Mouse (Mus musculus) right cerebral cortex, adult 18-20 months (tissue): ENCODE results near the gene Tmem50a.

ENCODE experiments used
- DNase-seq: peaks from one replicate; pipeline ENCODE4 v3.0.0; 2022; ENCODE audit warnings: mixed read lengths

Tmem50a gene

DNA sequence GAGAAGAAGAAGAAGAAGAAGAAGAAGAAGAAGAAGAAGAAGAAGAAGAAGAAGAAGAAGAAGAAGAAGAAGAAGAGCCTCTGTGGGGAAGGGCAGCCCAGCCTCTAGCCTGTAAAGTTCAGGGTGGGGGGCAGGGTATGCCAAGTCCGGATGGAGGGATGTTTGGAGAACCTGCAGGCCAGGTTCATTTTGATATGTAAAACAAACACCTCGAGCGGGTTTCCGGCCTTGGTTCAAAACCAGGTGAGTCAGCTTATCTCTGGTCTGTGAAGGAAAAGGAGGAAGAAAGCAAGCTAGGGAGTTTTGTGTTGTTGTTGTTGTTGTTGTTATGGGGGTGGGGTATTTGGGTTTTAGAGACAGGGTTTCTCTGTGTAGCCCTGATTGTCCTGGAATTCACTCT, 43.3 kb downstream of the Tmem50a start:
- DNase-seq, result no peak

DNA sequence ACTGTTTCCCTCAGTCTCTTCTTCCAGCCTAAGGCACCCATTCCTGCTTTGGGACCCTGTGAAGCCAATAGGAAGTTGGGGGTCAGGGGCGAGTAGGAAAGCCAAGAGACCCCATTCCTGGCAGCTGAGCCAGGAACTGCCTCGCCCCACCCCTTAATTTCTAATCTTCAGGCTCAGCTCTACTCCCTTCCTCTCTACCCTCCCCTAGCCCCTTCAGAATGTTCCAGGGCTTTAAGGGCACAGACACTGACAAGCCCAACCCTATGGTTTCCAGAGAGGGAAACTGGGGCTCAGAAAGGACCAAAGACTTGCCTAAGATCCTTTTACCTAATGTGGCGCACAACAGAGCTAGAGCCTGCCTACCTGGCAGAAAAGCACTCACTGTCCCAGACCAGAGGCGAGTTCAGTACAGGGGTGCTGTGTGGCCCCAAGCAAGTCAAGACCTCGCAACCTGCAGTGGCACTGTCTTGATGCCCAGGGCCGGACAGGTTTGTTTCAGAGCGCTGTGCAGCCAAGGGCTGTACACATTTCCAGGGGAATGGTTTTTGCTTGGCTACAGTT, 44.9 kb downstream of the Tmem50a start:
- DNase-seq, result no peak

DNA sequence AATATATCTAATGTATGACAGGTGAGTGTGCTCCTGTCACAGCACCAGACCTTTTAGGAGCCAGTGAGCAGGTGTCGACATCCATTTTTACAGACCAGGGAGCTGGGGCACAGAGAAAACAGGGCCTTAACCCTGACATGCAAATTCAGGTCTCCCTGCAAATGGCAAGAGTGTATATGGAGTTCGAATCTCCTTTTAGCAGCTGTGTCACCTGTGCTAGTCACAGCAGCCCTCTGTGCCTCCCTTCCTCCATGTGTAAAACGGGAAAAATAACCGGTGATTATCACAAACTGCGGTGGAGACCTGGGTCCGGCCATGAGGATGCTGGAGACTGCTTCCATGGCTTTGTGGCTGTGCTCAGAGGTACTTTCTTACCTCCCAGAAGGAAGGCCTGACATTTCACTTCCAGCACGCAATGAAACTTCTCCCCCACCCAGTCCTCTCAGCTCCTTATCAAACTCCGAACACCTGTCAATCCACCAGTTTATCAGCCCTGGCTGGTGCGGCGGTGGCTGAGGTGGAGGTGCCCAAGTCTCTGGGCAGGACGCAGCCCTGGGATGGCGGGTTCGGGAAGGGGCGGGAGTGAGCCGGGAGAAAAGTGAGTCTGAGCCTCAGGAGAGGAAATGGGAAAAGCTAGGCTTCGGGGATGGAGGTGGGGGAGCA, 45.6 kb downstream of the Tmem50a start:
- no peak for DNase-seq

DNA sequence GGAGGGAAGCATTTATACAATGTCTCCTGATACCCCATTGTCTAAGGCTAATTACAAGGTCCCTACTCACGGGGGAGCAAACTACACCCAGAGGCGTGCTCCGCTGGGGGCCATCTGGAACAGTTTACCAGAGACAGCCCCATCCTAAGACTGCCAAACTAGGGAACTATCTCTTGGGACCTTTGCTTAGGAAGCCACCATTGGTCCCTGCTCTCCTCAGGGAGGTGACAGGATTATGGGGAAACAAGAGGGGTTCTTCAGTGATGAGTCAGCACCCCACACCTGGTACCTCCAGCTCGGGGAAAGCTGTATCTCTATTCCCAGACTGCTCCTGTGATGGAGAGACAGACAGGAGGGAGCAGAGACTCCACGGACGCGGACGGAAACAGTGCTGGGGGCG, 46.3 kb downstream of the Tmem50a start:
- DNase-seq, result no peak

DNA sequence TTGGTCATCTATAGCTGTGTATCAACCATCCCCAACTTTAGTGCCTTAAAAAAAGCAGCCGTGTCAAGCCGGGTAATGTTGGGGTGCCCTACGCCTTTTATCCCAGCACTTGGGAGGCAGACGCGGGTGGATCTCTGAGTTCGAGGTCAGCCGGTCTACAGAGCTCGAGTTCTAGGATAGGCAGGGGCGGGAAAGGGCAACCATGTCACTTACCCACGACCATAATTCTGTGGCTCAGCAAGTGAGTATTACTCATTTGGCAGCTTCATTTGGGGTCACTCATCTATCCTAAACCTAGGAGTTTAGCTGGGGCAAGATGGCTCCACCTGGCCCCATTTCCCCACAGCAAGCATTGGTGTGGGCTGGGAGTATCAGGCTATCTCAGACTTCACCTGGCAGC, 46.8 kb downstream of the Tmem50a start:
- no peak for DNase-seq

DNA sequence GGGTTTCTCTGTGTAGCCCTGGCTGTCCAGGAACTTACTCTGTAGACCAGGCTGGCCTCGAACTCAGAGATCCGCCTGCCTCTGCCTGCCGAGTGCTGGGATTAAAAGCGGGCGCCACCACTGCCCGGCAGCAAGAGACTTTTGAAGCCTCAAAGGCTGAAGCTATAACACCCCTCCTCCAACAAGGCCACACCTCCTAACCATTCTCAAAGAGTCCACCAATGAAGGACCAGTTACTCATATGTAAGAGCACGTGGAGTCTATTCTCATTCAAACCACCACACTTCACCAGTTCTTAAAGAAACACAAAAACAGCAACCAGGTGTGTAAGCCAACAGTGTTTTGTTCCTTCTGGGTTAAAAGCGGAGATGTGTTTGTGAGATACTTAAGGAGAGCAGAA, 47.2 kb downstream of the Tmem50a start:
- no peak for DNase-seq

DNA sequence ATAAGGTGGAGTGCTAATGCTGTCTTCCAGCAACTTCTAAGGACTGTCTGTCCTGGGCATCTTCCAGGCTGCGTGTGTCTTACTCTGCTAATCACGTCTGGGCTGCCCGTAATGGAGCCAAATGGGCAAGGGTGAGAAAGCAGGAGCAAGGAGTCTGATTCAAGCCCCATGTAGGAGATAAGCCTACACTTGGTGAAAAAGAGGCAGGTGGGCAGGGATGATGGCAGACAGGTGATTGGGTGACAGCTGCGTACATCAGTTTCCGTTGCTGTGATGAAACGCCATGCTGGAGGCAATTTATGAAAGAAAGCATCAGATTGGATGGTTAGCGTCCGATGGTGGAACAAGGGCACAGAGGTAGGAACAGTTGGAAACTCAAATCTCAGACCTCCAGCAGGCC, 47.6 kb downstream of the Tmem50a start:
- no peak for DNase-seq

DNA sequence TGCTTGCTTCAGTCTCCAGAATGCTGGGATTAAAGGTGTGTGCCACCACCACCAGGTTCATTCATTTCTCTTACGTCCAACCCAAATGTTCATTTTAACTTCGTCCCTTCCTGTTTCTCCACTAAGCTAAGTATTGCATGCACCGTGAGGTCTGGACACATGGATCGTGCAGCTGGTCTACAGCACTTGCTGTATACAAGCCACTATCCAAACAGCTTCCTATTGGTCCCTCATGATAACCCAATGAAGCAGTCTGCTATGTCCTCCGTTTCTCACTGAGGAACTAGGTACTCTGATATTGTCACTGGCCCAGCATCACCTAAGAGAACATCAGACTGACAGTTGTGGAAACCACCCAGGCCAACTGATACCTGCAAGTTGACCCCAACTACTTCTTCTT, 49.0 kb downstream of the Tmem50a start:
- DNase-seq, result no peak

DNA sequence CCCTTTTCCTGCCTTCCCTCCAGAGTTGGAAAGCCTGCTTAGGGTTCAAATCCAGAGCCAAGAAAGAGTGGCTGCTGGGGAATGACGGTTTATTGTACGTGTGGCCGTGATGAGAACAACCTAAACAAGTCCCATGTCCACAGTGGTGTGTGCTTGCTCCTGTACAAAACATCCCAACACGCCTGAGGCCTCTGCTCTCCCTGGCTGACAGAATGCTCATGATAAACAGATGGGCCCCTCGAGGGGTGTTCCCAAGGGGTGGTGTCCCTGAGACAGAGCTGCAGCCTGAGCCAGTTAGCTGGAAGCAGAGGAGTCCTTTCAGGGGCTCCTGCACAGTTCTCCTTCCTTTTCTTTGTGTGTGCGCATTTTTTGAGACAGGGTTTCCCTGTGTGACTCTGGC, 49.5 kb downstream of the Tmem50a start:
- DNase-seq, result no peak

DNA sequence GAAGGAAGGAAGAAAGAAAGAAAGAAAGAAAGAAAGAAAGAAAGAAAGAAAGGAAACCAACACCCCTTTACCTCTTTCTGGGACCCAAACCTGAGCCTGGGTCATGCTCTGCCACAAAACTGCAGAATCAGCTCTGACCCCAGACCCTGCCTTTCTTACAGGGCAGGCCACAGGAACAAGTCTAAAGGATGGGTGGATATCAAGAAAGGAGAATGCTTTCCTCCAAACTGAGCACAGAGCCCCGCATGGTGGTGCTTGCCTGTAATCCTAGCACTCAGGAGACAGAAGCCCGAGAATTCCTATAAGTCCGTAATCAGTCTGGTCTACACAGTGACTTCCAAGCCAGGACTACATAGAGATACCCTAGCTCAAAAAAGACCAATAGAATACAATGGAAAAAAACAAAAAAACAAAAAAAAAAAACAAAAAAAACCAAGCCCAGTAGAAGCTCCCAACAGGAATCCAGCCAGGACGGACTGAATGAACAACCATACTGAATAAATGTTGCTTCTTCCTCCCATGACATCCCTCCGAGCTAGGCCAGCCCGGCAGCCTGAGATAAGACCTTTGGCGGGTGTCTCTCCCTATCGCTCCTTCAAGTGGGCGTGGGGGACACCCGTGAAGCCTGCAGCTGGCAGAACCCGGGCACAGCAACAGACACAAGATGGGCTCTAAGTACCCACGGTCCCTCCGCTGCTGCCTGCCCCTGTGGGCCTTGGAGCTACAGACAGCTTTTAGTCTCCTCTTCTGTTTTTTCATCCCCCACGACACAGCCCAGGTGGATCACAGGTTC, 50.7 kb downstream of the Tmem50a start, which contains the start of gene Rhd:
Gene Rhd (plus strand): TSS at position 600 of the 793 bp plus-strand sequence.
- DNase-seq, result no peak

DNA sequence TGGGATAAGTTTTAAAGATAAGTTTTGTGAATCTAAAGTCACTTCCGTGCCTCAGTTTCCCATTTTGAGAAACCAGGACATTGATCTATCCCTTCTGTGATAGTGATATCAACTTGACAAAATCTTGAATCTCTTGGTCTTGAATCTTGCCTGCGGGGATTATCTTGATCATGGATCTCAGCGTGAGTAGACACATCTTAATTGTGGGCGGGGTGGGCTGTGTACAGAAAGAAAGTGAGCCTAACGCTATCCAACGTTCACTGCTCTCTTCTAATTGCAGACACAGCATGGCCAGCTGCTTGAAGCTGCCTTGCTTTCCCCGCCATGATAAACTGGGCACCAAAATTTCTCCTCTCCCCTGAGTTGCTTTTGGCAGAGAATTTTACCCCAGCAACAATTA, 51.8 kb downstream of the Tmem50a start:
- no peak for DNase-seq

DNA sequence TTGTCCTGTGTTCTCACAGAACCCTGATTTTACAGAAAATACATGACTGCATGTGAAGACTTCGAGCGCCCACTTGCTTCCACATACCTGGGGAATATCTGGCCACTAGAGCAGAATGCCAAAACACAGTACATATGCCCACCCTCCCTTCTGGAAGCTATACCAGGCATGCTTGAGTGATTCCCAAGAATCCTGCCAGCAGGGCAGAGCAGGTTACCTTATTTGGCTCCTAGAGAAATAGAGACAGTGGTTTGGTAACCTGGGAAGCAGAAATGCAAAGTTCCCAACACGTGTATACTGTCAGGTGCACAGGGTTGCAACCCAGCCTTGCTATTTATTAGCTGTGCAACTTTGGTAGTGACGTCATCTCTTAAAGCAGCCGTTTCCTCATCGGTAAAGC, 52.9 kb downstream of the Tmem50a start:
- no peak for DNase-seq

DNA sequence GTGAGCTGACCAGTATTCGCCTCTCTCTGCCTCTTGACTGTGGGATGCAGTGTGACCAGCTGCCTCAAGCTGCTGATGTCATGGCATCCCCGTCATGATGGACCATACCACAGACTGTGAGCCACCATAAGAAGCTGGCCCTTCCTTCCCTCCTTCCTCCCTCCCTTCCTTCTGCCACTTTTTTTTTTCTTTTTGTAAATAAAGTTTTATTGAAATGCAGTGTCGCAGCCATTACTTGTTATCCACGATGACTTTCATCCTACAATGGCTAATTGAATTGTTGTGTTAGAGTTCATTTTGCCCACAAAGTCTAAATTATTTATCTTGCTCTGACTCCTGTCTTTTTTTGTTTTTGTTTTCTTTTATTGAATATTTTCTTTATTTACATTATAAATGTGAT, 56.3 kb downstream of the Tmem50a start:
- no peak for DNase-seq

DNA sequence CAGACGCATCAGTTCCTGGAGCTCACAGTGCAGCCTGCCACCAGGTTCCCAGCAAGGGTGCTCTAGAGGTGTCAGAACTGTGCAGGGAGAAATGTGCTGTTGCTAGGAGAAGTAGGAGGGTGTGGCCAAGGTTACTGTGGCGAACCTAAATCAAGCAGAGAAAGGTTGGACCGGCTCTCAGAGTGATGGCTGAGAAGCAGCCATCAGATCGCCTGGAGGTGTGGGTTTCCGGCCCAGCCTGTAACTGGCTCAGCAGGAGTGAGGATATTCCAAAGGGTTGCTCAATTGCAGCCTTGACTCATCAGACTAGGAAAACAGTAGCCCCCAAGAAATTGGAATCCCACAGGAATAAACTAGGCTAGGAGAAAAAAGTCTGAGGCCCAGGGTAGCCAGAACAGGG, 58.3 kb downstream of the Tmem50a start:
- no peak for DNase-seq

DNA sequence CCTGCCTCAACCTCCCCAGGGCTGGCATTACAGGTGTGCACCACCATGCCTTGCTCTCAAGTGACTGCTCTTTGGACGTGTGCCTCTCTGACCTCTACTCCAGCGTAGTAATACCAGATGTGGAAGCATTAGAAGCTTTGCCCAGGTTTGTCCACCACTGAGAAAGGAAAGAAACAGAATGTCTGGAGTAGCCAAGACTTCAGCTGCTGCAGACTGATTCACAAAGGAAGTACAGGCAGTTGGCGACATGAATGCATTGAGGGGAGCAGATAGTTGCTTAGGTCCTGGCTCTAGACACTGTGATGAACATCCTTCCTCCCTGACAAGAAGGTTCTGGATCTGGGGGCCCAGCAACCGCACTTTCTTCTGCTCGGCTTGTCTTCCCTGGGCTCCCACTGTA, 58.8 kb downstream of the Tmem50a start:
- no peak for DNase-seq

DNA sequence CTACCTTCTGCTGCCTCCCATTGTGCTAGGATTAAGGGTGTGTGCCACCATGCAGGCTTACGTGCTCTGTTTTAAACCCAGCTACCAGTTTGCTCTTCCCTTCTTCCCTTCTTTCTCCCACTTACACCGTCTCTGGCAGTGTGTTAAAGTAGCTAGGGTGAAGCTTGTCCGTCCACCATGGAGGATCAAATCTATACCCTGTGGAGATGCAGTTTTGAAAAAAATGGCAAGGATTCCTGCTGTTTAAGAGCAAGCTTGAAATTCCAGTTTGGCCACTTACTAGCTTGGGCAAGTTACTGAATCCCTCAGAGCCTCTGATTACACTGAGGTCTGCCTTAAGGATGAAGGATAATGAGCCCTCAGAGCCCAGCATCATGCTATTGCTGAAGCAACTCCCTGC, 59.5 kb downstream of the Tmem50a start:
- DNase-seq, result no peak

DNA sequence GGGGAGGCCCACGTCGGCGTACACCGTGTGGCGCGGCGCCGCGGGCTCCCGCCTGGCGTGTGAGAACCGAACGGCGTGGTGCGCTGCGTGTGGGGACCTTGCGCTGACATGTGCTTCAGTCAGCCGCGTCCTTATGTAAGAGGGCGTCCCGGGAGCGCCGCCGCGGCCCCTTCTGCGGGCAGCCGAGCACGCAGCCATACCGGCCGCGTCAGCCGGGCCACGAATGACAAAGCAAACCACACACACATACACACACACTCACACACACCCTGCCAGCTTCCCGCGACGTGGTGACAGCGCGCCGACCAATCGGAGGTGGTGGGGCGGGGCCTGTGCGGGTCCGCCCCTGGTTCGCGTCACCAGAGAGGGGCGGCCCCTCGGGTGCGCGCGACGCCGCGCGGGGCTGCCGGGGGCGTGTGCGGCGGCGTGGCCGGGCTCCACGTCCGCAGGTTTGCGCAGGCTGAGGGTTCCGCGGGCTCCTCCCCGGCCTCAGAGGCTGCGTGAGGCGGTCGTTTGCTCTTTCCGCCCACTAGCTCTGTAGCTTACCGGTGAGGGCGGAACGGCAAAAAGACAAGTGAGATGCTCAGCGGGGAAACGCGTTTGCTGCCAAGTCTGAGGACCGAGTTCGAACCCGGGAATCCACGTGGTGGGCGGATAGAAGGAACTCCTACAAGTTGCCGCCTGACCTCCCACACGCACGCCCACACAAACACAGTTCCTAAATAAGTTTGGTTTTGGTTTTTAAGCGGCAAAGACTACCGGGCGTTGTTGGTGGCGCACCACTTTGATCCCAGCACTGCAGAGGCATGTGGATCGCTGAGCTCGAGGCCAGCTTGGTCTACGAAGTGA, 61.0 kb downstream of the Tmem50a start:
- peak; percentile 96 for DNase-seq

DNA sequence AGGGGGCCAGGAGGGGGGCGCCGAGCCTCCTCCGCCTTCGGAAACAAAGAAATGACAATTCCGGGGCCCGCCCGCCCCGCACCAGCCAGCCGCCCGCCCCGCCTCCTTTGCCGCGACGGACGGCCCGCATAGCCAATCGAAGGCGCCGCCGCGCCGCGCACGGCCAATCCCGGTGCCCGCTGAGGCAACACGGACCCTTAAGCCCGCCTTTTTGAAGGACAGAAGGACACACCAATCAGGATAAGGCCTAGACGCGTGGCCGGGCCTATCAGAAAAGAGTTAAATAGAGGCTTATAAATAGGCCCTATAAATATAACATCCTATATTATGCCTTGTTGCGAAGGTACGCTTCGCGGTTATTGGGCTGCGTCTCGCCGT, 61.6 kb downstream of the Tmem50a start, which contains the start of gene Maco1:
Gene Maco1 (minus strand): TSS at position 87 of the 378 bp plus-strand sequence.
- DNase-seq, result peak; percentile 99

DNA sequence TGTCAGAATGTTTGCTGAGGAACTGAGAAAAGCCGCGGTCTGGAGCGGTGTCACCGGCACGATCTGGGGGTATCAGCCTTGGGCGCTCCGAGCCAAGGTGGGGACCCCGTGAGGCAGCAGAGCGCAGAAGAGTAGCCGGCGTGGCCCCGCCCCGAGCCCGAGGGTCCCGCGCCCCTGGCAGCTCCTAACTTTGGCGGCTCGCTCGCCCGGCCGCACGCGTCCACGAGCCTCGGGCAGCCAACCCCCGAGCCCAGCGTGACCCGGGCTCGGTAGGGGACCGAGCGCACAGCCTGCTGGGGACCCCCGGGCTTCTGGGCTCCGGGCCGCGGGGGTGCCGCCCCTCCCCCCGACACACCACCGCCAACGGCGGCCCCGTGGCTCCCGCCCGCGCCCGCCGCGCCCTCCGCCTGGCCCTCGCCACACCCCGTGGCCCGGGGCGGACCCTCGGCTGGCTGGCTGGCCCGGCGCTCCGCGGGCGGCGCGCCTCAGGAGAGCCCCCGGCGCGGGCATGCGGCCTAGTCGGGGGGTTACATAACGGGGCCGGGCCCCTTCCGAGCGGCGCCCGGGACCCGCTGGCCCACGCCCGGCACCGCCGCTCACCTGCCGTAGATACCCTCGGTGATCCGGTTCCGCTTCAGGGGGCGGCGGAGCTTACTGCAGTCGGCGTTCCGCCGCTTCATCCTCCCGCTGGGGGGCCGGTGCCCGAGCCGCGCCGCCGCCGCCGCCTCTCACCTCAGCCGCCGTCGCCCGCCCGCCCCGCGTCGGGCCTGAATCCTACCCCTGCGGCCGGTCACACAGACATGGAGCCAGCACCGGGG, 62.2 kb downstream of the Tmem50a start:
- no peak for DNase-seq

DNA sequence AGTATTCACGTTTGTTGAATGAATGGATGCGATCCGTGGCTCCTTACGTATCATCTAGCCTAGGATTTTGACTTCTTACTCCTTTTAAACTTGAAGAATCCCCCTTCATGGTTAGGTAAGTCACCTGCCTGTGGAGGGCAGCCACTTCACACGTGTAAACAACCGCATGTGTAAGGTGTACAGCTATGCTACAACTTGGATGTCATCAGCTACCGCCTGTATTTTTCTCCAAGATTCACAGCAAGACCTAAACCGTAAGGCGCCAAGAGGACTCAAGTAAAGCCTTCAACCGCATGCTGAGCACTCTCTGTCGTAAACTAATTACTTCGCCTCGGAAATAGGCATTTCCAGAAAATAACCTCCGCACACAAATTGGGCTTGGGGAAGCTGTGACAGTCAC, 62.9 kb downstream of the Tmem50a start:
- no peak for DNase-seq

DNA sequence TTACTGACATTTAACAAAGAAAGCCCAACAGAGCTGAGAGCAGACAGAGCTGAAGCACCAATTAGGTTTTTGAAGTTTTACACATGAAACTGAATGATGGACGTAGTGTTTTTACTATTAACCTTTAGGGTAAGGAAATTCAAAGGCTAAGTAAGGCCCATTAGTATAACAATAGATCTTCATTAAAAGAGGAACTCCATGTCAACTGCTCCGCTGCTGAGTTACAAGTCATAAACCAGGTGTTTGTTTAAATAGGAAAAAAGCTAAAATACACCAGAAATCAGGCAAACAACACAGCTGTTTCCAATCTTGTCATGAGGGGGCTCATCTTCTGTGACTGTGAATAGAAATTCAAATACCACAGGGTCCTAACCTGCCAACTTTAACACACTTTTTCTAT, 63.6 kb downstream of the Tmem50a start:
- DNase-seq, result no peak

DNA sequence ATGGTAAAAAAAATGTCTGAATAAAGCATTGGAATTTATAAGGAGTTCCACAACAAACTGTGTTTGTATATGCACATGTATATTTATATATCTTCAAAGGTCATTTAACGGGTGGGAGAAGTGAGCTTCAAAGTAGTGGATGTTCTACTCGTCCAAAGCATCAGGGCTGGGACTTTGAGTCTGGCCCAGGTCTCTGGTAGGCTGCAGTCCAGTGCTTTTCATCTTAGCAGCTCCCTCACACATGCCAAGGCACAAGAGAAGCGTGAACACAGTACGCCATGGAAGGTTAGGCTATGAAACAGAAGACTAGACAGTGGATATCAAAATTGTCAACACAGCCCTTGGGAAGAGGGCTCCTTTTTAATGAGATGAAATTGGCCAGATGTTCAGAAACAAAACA, 64.3 kb downstream of the Tmem50a start:
- DNase-seq, result no peak
